Mouse (Mus musculus): ENCODE measurements around the gene Surf1.

DNA sequence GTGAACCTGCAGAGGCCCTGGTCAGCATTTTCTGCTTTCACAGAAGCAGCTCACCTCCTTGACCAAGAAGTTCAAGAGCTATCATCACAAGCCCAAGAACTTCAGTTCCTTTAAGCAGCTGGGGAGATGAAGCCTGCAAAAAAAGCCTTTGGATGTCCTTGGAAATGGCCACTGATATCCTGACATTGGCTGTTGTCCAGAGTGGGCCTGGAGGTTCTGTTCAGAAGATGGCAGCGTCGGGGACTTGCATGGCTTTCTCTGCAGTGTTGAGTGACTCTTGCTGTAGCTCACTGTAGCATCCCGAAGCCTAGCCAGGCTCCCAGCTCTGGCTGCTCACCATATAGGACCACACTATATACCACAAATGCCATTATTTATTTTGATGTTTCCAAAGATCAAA is 3.4 kb upstream of the Surf1 start:
- TF ChIP-seq POLR2A (IDR thresholded peaks at IDR 0.05; ENCODE audit: control insufficient read depth, low read depth, low read length) = no peak
- no peak for TF ChIP-seq CTCF (IDR thresholded peaks at IDR 0.05; ENCODE audit: control insufficient read depth, insufficient read depth, insufficient replicate concordance, low read depth, low read length)
